Mouse (Mus musculus) testis, adult 2 months (tissue): ENCODE measurements around the gene Cox16.

Experiments used
- CTCF ChIP-seq: fragments of 200-500 bp; IDR thresholded peaks from 2 replicates; pipeline ENCODE4 v1.5.1; 2012; ENCODE audit warnings: low read depth, mild to moderate bottlenecking, inconsistent platforms, low read length, moderate library complexity; ENCODE audit not compliant: control insufficient read depth, insufficient read depth, insufficient replicate concordance
- POLR2A ChIP-seq: fragments of 200-500 bp; IDR thresholded peaks from 2 replicates; pipeline ENCODE4 v1.6.1; 2012; ENCODE audit warnings: low read depth, mild to moderate bottlenecking, inconsistent platforms, low read length, moderate library complexity; ENCODE audit not compliant: control insufficient read depth

- TF ChIP-seq CTCF (no peak), POLR2A (no peak)
Measured at GRCm38 (mm10) chr12:81421846-81422245, 63.1 kb downstream of the Cox16 start, which contains the start of gene Adam4.
